Mouse (Mus musculus): ENCODE measurements around the gene Itga5. TPM values are rescaled to one million over a fixed set of nuclear protein-coding genes. Genes with fewer than 3 reads are reported as not detected.

Itga5 gene
- total RNA-seq, 2 experiments from 2014 or later: 9.5 to 15.2 TPM

DNA sequence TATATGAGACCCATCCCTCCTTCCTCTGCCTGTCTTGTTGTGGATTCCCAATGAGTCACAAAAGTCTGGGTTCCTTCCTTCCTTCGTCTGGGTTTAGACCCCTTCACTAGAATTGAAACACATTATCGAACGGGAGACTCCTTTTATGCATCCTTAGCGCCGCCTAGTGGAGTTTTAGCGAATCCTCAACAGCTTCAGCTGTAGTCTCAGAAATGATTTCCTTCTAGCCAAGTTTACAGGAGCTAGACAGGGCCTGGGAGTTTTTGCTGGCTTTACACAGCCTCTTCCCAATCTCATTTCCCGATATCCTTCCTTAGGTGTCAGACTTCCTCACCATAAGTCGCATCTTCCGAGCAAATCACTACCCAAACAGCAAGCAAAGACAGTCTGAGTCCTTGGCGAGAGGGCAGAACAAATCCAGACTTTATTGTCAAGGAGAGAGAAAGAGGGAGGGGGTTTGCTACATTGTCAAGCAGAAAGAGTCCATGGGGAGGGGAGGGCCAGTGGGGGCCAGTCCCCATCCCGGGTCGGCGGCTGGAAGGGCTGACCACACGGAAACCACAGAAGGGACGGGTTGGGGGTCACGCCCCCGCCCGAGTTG is 53.0 kb downstream of the Itga5 start:
- DNase-seq: no peak

GRCm38 (mm10) chr15:103310365-103310910 is 56.1 kb downstream of the Itga5 start, which contains the start of gene Gpr84:
Gene Gpr84 (minus strand): TSS chr15:103310612.
- no peak for DNase-seq

GRCm38 (mm10) chr15:103308876-103309580 is 57.5 kb downstream of the Itga5 start:
- DNase-seq: no peak

GRCm38 (mm10) chr15:103308056-103308875 is 58.3 kb downstream of the Itga5 start:
- DNase-seq: no peak

GRCm38 (mm10) chr15:103307125-103307524 is 59.4 kb downstream of the Itga5 start:
- peak; percentile 75 for DNase-seq

DNA sequence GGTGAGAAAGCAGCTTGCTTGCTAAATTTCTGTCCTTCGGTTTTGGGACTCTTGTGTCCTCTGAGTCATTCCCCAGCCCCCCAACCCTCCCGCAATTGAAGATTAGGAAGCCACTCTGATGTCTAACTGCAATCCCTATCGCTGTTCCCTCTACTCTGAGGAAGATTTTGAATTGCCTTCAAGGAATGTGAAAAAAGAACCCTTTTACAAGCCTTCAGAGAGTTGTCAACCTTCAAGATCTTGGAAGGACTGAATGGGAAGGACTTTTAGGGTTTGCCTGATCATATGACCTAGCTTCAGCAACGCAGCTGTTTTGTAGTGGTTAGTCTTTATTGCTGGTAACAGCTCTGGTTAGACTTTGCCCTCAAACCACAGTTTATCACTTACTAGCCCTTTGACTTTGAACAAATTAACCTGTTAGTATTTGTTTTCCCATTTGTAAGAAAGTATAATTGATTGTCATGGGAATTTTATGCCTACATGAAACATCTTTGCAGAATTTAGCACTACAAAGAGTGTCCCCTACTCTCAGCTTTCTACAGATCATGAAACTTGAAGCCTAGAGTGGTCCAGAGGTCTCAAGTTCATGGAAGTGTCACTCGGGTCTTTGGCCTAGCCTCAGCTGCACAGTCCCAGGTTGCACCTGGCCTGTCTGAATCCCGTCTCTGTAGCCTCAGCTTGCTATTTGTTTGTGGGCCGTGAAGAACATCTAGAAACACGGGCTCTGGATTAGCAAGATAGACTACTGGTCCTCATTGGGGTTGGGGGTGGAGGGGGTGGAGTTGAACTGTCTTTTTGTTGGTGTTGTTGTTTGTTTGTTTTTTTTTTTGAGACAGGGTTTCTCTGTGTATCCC is 60.5 kb downstream of the Itga5 start:
- no peak for DNase-seq

DNA sequence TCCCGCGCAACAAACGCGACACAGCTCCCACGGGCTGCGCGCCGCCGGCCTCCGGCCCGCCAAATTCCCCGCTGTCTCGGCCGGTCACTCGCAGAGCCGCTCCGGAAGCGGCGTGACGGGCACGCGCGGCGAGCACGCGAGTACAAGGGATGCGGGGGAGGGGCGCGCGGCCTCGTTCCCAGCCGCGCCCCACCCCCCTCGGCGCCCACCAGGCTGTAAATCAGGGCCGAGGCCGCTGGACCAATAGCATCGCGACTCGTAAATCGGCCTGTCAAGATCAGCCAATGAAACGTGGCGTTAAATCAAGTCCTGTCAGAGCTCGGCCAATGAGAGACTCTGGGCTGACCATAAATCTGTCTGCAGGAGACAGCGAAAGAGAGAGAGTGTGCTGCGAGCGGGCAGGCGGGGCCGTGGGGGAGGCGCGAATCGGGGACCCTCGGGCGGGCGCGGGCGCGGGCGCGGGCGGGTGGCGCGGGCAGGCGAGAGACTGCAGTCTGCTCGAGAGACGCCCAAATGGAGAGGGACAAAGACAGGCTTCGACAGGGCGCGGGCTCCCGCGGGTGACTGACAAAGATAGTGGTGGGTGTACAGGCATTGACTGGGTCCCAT is 61.4 kb downstream of the Itga5 start:
- peak; percentile 96 for DNase-seq

DNA sequence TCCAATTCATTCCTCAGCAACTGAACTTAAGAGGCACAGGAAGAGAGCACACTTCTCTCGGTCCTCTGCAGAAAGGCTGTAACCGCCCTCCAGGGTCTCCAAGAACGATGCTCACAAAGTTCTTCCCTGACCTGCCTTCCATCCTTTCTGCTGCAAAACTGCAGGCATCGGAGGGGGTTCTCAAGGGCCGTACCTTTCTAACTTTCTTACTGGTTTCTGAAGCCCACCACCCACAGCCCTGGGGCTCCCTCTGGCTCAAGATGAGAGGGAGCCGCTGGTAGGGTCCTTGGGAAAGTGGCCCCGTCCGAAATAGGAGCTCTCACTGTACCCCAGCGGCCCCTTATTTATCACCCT is 62.0 kb downstream of the Itga5 start:
- DNase-seq: no peak

DNA sequence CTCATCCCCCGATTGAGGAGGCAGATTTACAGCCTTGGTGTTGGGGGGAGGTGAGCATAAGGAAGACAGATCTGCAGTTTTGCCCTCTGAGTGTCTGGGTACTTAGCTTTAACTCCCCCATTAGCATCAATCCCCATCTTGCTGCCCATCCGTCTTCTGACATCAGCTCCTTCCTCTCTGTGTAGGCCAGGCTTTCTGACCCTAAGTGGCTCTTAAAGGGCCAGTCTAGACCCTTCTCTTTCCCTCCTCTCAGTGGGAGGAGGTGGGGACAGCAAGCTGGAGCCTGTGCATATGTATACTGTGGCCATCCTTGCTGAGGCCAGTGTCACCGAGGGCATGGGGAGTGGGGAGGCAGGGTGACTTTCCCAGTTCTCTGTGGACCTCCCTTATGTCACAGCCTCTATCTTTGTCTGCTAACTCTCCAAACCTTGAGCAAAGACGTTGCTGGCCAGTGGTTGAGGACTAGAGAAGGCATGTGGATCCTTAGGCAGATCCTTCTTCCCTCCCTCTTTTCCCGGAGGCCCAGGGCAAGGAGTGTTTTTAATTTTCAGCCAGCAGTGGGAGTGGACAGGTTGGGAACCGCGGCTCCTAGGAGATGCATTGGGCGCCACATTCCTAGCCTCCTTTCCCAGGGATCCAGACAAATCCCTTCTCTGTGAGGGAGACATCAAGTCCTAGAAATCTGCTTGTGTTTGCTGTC is 62.5 kb downstream of the Itga5 start:
- DNase-seq: no peak

DNA sequence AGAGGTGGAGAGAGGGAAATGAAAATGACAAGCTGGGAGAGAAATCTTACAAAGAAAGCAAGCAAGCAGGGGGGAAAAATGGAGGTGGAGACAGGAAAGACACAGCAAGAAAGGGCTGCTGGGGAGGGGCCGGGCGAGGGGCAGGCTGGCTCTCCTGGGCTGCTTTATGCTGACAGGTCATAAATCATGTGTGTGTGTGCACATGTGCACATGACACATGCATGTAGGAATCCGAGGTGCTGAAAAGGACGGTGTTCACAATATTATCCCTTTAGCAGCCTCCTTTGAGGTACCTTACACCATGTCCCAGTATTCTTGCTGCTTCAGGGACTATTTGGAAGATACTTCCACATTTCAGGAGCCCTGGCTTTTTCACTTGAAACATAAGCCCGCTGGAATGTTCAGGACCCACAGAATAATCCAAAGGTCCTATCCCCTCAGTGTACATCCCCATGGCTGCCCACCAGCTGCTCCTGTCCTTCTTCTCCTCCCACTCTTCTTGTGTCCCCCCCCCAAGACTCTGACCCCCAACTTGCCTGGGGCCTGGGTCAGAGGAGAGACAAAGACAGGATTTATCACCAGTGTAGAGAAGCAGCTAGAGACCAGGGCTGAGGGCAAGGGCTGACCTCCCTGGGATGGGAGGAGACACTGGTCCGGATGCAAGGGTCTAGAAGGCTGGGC is 64.1 kb downstream of the Itga5 start:
- DNase-seq: no peak

DNA sequence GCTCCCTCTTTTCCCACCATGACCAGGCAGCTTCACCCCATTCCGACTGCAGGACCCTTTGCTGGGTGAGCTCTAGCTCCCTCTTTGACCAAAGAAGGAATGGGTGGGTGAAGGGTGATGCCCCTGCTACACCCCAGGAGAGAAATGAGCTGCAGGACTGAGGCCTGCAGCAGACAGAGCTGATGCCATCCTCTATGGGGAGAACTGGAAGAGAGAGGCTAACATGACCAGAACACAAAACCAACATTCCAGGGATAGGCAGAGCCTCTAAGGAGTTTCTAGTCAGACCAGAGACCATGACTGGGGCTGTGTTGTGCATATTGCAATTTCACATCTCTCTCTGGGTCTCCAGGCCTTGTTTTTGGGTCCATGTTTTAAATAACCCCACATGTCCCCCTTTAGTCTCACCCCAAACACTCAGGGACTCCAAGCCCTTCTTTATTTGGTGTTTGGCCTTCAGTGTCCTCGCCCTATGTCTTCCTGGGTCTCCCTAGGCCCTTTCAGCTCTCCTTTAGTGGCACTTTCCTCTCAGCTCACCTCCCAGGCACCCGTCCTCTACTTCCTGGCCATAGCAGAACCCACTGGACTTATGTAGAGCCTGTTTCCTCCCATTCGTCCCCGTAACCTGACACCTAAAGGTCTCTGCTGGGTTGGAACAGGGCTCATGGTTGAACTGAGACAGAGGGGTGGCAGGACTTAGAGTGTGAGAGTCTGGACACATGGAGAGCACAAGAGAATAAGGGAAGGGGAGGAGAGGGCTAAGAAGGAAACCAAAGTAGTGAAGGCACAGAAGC is 64.8 kb downstream of the Itga5 start:
- DNase-seq: no peak

DNA sequence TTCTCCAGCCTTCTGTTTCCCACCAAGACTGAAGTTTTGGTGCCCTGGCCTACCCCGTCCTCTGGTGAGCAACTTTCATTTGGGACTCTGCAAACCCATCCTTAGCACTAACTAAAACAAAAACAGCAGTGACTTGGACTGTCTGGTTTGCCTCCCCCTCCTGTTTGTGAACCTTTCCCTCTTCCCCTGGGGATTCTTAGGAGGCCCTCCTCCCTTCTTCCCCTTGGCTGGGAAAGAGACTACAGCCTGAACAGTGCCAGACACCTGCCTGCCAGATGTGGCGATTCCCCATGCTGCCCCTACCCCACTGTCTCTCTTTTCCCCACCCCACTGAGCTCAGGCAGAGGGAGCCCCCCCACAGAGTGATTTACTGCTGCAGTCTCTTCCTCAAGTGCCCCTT is 65.5 kb downstream of the Itga5 start:
- DNase-seq: no peak

GRCm38 (mm10) chr15:103300560-103300959 is 66.0 kb downstream of the Itga5 start:
- no peak for DNase-seq

- DNase-seq: no peak
These were observed 66.5 kb downstream of the Itga5 start for GRCm38 (mm10) chr15:103300067-103300471.

GRCm38 (mm10) chr15:103299644-103300043 is 66.9 kb downstream of the Itga5 start:
- no peak for DNase-seq

- DNase-seq: no peak
These were observed 67.5 kb downstream of the Itga5 start for GRCm38 (mm10) chr15:103298861-103299616.

GRCm38 (mm10) chr15:103298026-103298425 is 68.5 kb downstream of the Itga5 start:
- no peak for DNase-seq

GRCm38 (mm10) chr15:103297313-103297712 is 69.2 kb downstream of the Itga5 start:
- DNase-seq: no peak

- no peak for DNase-seq
These were observed 70.7 kb downstream of the Itga5 start for GRCm38 (mm10) chr15:103295851-103296250.
